11 mouse cellular contexts compared by ENCODE assay signal in the genomic region with DNA sequence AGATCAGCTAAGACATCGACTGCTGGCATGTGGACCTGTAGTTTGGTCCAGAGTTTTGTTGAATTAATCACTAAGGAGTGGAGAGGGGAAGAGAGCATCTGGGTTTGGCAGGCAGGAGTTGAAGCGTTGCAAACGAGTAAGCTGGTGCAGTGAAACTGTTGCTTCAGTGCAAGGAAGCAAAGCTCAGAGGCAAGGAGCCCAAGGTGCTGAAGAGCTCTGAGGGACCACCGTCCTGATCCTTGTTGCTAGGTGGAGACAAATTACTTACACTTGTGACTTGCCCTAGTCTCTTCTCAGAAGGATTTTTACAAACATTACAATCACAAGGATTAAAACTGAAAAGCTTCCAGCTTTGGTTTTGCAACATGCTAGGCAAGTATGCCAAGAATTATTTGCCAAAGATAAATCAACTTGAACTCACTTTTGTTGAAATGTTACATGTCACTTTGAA. TPM values are rescaled to one million over a fixed set of nuclear protein-coding genes. Genes with fewer than 3 reads are reported as not detected.
DNase-seq lines count a peak whose midpoint lies in the region; ATAC-seq and TF ChIP-seq lines count a peak whose summit lies in the region.
"Had no signal": no experiment of that assay in that cellular context is flagged by ENCODE, and none has a peak within 500 bp of the region (broad histone marks: within the 10 kb centered on the region; RNA-seq: fewer than 3 reads in every experiment).

No protein-coding gene starts in this region.

- 50% methylated on average over 4 of the region's 4 CpGs for WGBS in heart, adult 2 months
- 11% methylated on average over 4 of the region's 4 CpGs for WGBS in lung, embryonic 15.5 days
- 77% methylated on average over 4 of the region's 4 CpGs for WGBS in midbrain, embryonic 10.5 days

- H3K79me2 ChIP-seq in heart, adult 2 months (replicated peaks; ENCODE audit: control insufficient read depth, insufficient read depth, low read length), result no peaks in the 10 kb centered on the region

- ATAC-seq in lung, embryonic 15.5 days (ENCODE audit: borderline replicate concordance, extremely low read depth, low FRiP score, low TSS enrichment), result peak; percentile 32; the same call in 1 of the 2 replicates

- peak; percentile 36 to 46 for DNase-seq in heart, adult 2 months
- DNase-seq in heart, postnatal 10 days, result no peak
- peak; percentile 65 for DNase-seq in Muller cell, postnatal 12 days (ENCODE audit: inconsistent ontology term)
- DNase-seq in adrenal gland, postnatal 14 days, result peak; percentile 32
- DNase-seq in embryo, embryonic 9.5 days (ENCODE audit: extremely low spot score), result no peak
- no peak for DNase-seq in midbrain, embryonic 10.5 days (ENCODE audit: low spot score)
- DNase-seq: cerebellum, adult 9-11 months; right cerebral cortex, postnatal 25 days had no signal

- H3K9ac ChIP-seq in heart, adult 2 months (ENCODE audit: low read depth, low read length), result no peak overlapping the region
- H3K9ac ChIP-seq in lung, embryonic 15.5 days, result no peak overlapping the region
- H3K9ac ChIP-seq: hindbrain, embryonic 15.5 days; limb, embryonic 12.5 days had no signal

- no peaks in the 10 kb centered on the region for H3K9me3 ChIP-seq in lung, embryonic 15.5 days
- H3K9me3 ChIP-seq in midbrain, embryonic 10.5 days (replicated peaks), result no peaks in the 10 kb centered on the region
- H3K9me3 ChIP-seq: hindbrain, embryonic 15.5 days; limb, embryonic 12.5 days had no signal

- no peaks in the 10 kb centered on the region; the same call in none of the 2 replicates for H3K4me1 ChIP-seq in heart, adult 2 months (ENCODE audit: control insufficient read depth, insufficient read depth, low read length)
- H3K4me1 ChIP-seq in lung, embryonic 15.5 days, result peaks cover 25% of the 10 kb centered on the region
- no peaks in the 10 kb centered on the region for H3K4me1 ChIP-seq in midbrain, embryonic 10.5 days
- H3K4me1 ChIP-seq: hindbrain, embryonic 15.5 days; limb, embryonic 12.5 days had no signal

- no peak for TF ChIP-seq EP300 in heart, adult 2 months (IDR thresholded peaks at IDR 0.05; ENCODE audit: insufficient read depth, low read depth, low read length)

- no peak overlapping the region for H3K4me3 ChIP-seq in heart, adult 2 months
- no peak overlapping the region for H3K4me3 ChIP-seq in lung, embryonic 15.5 days
- no peak overlapping the region for H3K4me3 ChIP-seq in midbrain, embryonic 10.5 days
- H3K4me3 ChIP-seq: hindbrain, embryonic 15.5 days; limb, embryonic 12.5 days had no signal

- no peak overlapping the region for H3K27ac ChIP-seq in heart, adult 2 months
- H3K27ac ChIP-seq in lung, embryonic 15.5 days, result peak overlapping the region; percentile 80
- no peak overlapping the region for H3K27ac ChIP-seq in midbrain, embryonic 10.5 days (replicated peaks)
- H3K27ac ChIP-seq: hindbrain, embryonic 15.5 days; limb, embryonic 12.5 days had no signal

- no peaks in the 10 kb centered on the region for H3K36me3 ChIP-seq in heart, adult 2 months (ENCODE audit: control insufficient read depth, insufficient read depth, low read length)
- H3K36me3 ChIP-seq in lung, embryonic 15.5 days, result no peaks in the 10 kb centered on the region
- H3K36me3 ChIP-seq in midbrain, embryonic 10.5 days, result no peaks in the 10 kb centered on the region
- H3K36me3 ChIP-seq: hindbrain, embryonic 15.5 days; limb, embryonic 12.5 days had no signal

- intact Hi-C loops in heart, adult 2 months (cut with DNase I), result no loop called here
- intact Hi-C loops in heart, postnatal 10 days (cut with DNase I), result no loop called here

- no peaks in the 10 kb centered on the region for H3K27me3 ChIP-seq in heart, adult 2 months (ENCODE audit: control insufficient read depth, insufficient read depth, low read length)
- no peaks in the 10 kb centered on the region for H3K27me3 ChIP-seq in lung, embryonic 15.5 days
- H3K27me3 ChIP-seq in midbrain, embryonic 10.5 days (ENCODE audit: low read depth, poor library complexity, severe bottlenecking), result no peaks in the 10 kb centered on the region
- H3K27me3 ChIP-seq: hindbrain, embryonic 15.5 days; limb, embryonic 12.5 days had no signal

- TF ChIP-seq POLR2A in heart, adult 2 months (IDR thresholded peaks at IDR 0.05; ENCODE audit: insufficient read depth, low read depth, low read length), result no peak

- H3K4me2 ChIP-seq in lung, embryonic 15.5 days, result no peak overlapping the region
- H3K4me2 ChIP-seq: hindbrain, embryonic 15.5 days; limb, embryonic 12.5 days had no signal

- no peak for TF ChIP-seq CTCF in heart, adult 2 months (IDR thresholded peaks at IDR 0.05)

RNA-seq across cellular contexts. Expression of gene Rap2a, which starts 36.6 kb away (rescaled TPM):
- total RNA-seq in heart, adult 2 months (2021), result 1 to 10 TPM; 8.9 to 9.3 TPM
- polyA plus RNA-seq in heart, adult 2 months (2012; rRNA removed), result 8.5 and 11.1 TPM in 2 replicates
- total RNA-seq in heart, postnatal 10 days (2021), result 10 to 100 TPM; 20.2 to 24.0 TPM
- total RNA-seq in adrenal gland, postnatal 14 days (2021), result 21.2 and 22.0 TPM in 2 replicates
- 41.2 and 43.2 TPM in 2 replicates for polyA plus RNA-seq in lung, embryonic 15.5 days (2015; fragmentation: Nextera tagmentation; extraction: Ambion mirVana)
- 7.8 and 11.3 TPM in 2 replicates for polyA plus RNA-seq in midbrain, embryonic 10.5 days (2016; fragmentation: Nextera tagmentation; extraction: Ambion mirVana)

Comparison
In these comparisons a context has a peak if more than half of its experiments do, and no peak if none do; other contexts are left out.
1. DNase-seq: peak in heart, adult 2 months (2 of 2), Muller cell, postnatal 12 days (single experiment) and adrenal gland, postnatal 14 days (single experiment); none in heart, postnatal 10 days (0 of 2), embryo, embryonic 9.5 days (single experiment) and midbrain, embryonic 10.5 days (single experiment).